Mouse (Mus musculus) layer of hippocampus, adult 8-10 months (tissue): Measurements from ENCODE around the gene Pkd2. TPM values are rescaled to one million over a fixed set of nuclear protein-coding genes. Genes with fewer than 3 reads are reported as not detected.
"Not testable (repeated sequence)": the region's sequence is repeated elsewhere in the genome, so short reads cannot be mapped to it uniquely, and the experiment has no call there.

ENCODE experiments used
- DNase-seq, 2 experiments: peaks; one replicate each; pipeline ENCODE4 v3.0.0; 2022; ENCODE audit warnings: low spot score in 2 of 2
- total RNA-seq, 4 experiments: library from RNA; stranded (reverse); gene quantifications; 2 replicates each; pipeline ENCODE4 v1.2.4; 2022

Pkd2 gene
- total RNA-seq = 10 to 100 TPM; 33.5 to 37.6 (median 36.3) TPM

- DNase-seq = peak; percentile 47 to 51
Measured at GRCm38 (mm10) chr5:104458832-104459705, at the start of gene Pkd2. Gene Pkd2, plus strand, starts transcription at chr5:104459450.

DNA sequence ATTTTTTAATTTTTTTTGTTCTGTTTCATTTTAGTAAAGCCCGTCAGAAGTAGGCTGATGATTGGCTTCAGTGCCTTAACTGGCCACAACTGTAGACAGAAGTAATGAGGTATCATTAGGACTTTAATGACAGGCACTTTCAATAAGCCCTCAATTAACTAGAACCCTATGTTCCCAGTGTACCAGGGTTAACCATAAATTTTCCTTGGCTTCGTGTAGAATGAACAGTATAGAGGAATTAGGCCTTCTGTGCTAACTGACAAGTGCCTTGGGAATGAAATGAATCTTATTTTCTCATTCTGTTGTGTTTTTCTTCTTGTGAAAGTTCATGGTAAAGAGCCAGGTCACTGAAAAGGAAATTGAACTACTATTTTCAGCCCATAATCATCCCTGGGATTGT, 43.3 kb upstream of the Pkd2 start:
- no peak for DNase-seq

DNA sequence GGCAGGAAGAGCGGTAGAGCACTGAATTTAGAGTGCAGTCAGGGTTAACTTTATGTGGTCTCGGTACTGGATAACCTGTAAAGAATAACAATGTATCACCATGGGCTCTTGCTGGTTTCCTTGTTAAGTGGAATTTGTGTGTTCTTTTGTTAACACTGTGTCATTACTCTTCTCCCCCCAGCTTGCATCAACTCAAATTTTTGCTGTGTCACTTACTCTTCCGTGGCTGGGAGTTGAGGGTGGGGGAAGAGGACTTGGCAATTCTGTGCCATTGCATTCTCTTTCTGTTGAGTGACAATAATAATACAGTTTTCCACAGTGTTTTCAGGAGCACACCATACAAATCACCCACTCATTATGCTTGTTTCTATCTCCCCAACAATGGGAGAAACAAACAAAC, 42.2 kb upstream of the Pkd2 start:
- no peak for DNase-seq

GRCm38 (mm10) chr5:104417721-104418120, 41.5 kb upstream of the Pkd2 start:
- DNase-seq = no peak

DNA sequence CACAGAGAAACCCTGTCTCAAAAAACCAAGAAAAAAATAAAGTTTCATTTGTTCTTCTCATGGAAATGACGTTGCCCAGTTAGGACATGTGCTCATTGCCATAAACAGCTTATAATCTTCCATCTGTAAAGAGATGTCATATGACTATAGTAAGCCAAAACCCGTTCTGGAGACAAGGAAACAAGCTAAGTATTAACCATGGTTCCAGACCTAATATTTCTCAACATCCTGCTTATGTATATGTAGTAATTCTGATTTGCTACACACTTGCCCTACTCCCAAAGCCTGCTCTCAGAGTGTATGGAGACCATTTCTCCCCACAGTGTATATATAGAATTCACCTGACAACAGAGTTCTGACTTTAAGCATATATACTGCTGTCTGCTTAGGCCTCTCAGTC, 37.2 kb upstream of the Pkd2 start:
- no peak for DNase-seq

- DNase-seq = no peak
Measured at GRCm38 (mm10) chr5:104423861-104424260, 35.4 kb upstream of the Pkd2 start.

- no peak for DNase-seq
Measured at GRCm38 (mm10) chr5:104425949-104426348, 33.3 kb upstream of the Pkd2 start.

GRCm38 (mm10) chr5:104432886-104433285, 26.4 kb upstream of the Pkd2 start:
- peak in 1 of 2 experiments; percentile 11 for DNase-seq

DNA sequence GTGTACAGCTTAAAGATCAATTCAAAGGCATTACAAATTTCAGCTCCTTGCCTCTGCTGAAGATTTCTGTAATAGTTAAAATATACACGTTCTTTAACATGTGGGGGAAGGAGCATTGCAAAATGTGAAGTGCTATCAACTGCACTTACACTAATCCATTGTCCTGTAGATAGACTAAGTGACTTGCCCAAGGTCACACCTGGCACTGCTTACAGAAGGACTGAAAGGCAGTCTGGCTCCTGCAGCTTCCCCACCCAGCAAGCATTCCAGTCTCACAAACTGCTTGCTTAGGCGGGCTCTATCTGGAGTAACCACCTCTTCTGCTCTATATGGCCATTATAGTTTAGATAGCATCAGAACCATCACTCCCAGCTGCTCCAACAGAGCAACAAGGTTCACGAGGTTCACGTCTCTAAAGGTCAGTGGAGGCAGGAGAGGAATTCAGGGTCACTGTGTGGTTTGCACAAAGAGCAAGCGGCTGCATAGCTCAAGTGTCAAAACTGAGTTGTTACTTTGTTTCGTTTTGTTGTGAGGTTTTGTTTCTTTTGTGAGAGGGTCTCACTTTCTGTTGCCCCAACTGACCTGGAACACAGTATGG, 25.2 kb upstream of the Pkd2 start:
- DNase-seq = no peak

GRCm38 (mm10) chr5:104434835-104435301, 24.4 kb upstream of the Pkd2 start, which contains the start of gene Spp1:
Gene Spp1, plus strand, starts transcription at chr5:104435118.
- no peak for DNase-seq

DNA sequence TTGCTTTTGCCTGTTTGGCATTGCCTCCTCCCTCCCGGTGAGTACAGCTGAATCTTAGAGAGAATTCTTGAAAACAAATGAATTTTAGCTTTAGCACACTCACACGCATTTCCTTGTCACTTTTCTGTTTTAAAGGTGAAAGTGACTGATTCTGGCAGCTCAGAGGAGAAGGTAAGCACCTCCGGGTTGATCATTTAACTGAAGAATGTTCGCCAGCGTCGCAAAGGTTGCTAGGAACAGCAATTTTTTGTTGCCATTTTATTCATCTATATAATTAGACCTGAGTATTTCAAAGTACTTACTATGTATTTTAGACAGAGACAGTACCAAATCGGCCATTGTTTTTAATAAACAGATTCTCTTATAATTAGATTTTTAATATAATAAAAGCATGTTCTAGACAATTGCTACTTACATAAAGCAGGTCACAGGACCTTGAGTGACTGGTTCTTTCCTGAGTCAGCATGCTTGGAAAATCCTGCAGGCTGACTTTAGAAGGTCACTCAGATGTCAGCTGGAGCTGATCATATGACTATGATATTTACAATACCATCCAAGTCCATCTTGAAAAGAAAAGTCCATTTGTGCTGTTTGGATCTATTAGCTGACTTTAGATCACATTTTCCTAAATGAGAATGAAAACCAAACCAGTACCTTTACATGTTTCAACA, 22.7 kb upstream of the Pkd2 start:
- no peak for DNase-seq

GRCm38 (mm10) chr5:104442396-104442795, 16.9 kb upstream of the Pkd2 start:
- no peak for DNase-seq

DNA sequence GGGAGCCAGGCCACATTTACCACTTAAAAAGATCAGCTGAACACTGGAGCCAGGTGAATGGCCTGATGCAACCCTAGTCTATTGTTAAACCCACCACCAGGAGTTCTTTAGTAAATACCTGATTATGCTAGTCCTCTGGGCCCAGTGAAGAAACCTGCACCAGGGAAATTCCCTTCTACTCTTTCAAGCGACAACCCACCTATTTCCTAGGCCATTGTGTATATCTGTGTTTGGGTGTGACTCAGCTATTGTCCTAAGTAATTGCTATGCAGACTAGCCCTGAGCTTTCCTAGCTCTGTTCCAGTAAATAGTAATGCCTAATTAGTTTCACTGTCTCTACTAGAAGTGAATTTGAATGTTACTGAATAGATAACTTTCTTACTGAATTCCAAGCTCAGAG, 16.4 kb upstream of the Pkd2 start:
- DNase-seq = no peak

DNA sequence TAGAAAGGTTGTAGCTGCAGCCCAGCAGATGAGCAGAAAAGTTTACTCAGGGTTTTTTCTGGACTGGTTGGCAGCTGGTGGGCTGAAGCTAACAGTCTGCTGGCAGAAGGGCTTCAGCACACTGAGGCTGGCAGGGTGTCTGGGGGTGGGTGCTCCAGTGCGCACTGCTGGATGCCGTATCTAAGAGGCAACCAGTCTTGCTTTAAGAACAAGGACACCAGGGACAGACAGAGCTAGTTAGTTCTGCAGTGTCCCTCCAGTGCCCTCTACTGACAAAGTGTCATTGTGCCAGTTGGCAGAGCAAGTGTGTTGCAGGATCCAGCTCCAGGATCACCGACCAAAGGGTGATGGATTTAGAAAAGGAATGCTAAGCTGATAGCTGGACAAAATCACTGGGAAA, 13.1 kb upstream of the Pkd2 start:
- DNase-seq = peak; percentile 69

- DNase-seq = not testable (repeated sequence)
Measured at GRCm38 (mm10) chr5:104448346-104448745, 10.9 kb upstream of the Pkd2 start.

- no peak for DNase-seq
Measured at GRCm38 (mm10) chr5:104449491-104449890, 9.8 kb upstream of the Pkd2 start.

DNA sequence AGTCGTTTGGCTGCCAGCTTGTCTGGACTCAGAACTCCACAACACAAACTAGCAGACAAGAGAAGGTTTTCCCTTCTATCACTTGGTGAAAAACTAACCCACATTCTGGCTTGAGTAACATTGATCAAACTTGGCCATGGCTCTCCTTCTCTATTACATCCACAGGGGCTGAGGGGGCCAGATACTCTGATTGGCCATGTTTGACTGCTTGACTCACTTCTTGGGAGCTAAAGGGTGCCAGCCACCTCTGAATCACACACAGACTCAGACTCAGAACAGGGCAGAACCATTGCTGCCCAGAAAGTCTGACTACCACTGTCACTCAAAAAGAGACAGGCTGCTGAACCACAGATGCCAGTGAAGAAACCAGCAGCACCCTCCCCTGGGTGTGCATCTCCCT, 6.2 kb upstream of the Pkd2 start:
- DNase-seq = no peak

GRCm38 (mm10) chr5:104454564-104454963, 4.7 kb upstream of the Pkd2 start:
- DNase-seq = no peak

DNA sequence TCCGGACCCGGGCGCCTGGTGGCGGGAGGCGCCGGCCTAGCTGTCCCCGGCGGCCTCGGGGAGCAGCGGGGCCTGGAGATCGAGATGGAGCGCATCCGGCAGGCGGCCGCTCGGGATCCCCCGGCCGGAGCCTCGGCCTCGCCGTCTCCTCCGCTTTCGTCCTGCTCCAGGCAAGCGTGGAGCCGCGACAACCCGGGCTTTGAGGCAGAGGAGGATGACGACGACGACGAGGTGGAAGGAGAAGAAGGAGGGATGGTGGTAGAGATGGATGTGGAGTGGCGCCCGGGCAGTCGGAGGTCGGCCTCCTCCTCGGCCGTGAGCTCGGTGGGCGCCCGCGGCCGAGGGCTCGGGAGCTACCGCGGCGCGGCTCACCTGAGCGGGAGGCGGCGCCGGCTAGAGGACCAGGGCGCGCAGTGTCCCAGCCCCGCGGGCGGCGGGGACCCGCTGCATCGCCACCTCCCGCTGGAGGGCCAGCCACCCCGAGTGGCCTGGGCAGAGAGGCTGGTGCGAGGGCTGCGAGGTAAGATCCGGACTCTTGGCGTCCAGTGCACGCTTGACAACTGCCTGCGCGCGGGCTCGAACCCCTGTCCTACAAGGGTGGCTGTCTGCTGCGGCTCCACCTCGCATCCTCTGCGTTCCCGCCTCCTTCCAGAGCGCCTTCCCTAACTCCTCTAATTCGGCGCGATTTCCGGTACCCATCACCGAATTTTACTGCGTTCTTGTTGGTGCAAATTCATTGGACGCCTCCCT, 631 bp downstream of the Pkd2 start:
- peak; percentile 59 to 73 for DNase-seq

GRCm38 (mm10) chr5:104460456-104460838, 1.2 kb downstream of the Pkd2 start:
- DNase-seq = no peak

DNA sequence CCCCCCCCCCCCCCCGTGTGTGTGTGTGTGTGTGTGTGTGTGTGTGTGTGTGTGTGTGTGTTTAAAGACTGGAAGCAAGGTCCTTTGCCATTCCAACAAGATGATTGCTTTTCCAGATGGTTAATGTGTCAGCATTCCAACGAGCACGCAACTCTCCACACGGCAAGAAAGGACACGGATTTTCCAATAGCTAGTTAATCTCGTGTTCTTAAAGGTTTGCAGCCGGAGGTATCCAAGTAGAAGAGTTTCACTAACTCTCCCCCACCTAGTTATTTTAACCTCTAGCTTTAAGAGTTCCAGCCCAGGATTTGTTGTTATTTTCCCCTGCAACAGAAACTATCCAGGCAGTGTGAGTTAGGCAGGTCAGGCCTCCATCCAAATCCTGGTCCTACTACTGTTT, 1.6 kb downstream of the Pkd2 start:
- DNase-seq = no peak
